Mouse (Mus musculus) adrenal gland, postnatal 10 days (tissue): ENCODE measurements around the gene Rmdn2. TPM values are rescaled to one million over a fixed set of nuclear protein-coding genes. Genes with fewer than 3 reads are reported as not detected.
A peak's percentile ranks its signal among the peaks of the same experiment; 100 is the strongest.

Source experiments
- DNase-seq: peaks from one replicate; pipeline ENCODE4 v3.0.0; 2021; ENCODE audit warnings: mixed read lengths
- total RNA-seq, 2 experiments: library from RNA; stranded (reverse); gene quantifications; 2 replicates each; pipeline ENCODE4 v1.2.3; 2021

Rmdn2 gene
- total RNA-seq, 2 experiments from 2014 or later: 114 to 156 TPM

GRCm38 (mm10) chr17:79705671-79706455, 94.2 kb downstream of the Rmdn2 start:
- no peak for DNase-seq

- DNase-seq: no peak
Observed at GRCm38 (mm10) chr17:79708168-79708567, 96.5 kb downstream of the Rmdn2 start.

- DNase-seq: no peak
Observed at GRCm38 (mm10) chr17:79709718-79710117, 98.1 kb downstream of the Rmdn2 start.

- DNase-seq: no peak
Observed at GRCm38 (mm10) chr17:79710246-79710842, 98.7 kb downstream of the Rmdn2 start.

- DNase-seq: no peak
Observed at GRCm38 (mm10) chr17:79711944-79712343, 100.3 kb downstream of the Rmdn2 start.

- DNase-seq: no peak
Observed at GRCm38 (mm10) chr17:79712536-79712935, 100.9 kb downstream of the Rmdn2 start.

GRCm38 (mm10) chr17:79713276-79713642, 101.6 kb downstream of the Rmdn2 start:
- DNase-seq: no peak

GRCm38 (mm10) chr17:79713643-79714367, 102.1 kb downstream of the Rmdn2 start:
- peak; percentile 64 for DNase-seq

GRCm38 (mm10) chr17:79714368-79714895, 102.8 kb downstream of the Rmdn2 start:
- DNase-seq: no peak

- DNase-seq: peak; percentile 34
Observed at GRCm38 (mm10) chr17:79714931-79715637, 103.4 kb downstream of the Rmdn2 start, which contains the start of gene Cyp1b1. Gene Cyp1b1, minus strand, starts transcription at chr17:79715061.

GRCm38 (mm10) chr17:79715649-79716143, 104.0 kb downstream of the Rmdn2 start:
- peak; percentile 93 for DNase-seq

- DNase-seq: no peak
Observed at GRCm38 (mm10) chr17:79720681-79721080, 109.0 kb downstream of the Rmdn2 start.

GRCm38 (mm10) chr17:79726613-79727012, 115.0 kb downstream of the Rmdn2 start:
- no peak for DNase-seq

- DNase-seq: no peak
Observed at GRCm38 (mm10) chr17:79728053-79728584, 116.5 kb downstream of the Rmdn2 start.

GRCm38 (mm10) chr17:79728585-79729503, 117.2 kb downstream of the Rmdn2 start:
- no peak for DNase-seq

- DNase-seq: no peak
Observed at GRCm38 (mm10) chr17:79730988-79731387, 119.3 kb downstream of the Rmdn2 start.

- no peak for DNase-seq
Observed at GRCm38 (mm10) chr17:79733039-79733438, 121.4 kb downstream of the Rmdn2 start.

GRCm38 (mm10) chr17:79737598-79737997, 125.9 kb downstream of the Rmdn2 start:
- peak; percentile 44 for DNase-seq

GRCm38 (mm10) chr17:79738847-79739498, 127.3 kb downstream of the Rmdn2 start:
- DNase-seq: no peak

- DNase-seq: no peak
Observed at GRCm38 (mm10) chr17:79742635-79743034, 131.0 kb downstream of the Rmdn2 start.
